Mouse (Mus musculus) ES-Bruce4 (cell line): ENCODE results near the gene Elobl. TPM values are rescaled to one million over a fixed set of nuclear protein-coding genes. Genes with fewer than 3 reads are reported as not detected.

Source experiments
- H3K27ac ChIP-seq: 2 replicates; pipeline ENCODE4 v1.5.1; 2012; ENCODE audit warnings: low read length, inconsistent platforms; ENCODE audit not compliant: insufficient read depth
- H3K27me3 ChIP-seq: 2 replicates; pipeline ENCODE4 v1.6.1; 2012; ENCODE audit warnings: mild to moderate bottlenecking, low read length, inconsistent platforms; ENCODE audit not compliant: control insufficient read depth, poor library complexity, insufficient read depth, severe bottlenecking
- H3K36me3 ChIP-seq: 2 replicates; pipeline ENCODE4 v1.6.1; 2012; ENCODE audit warnings: inconsistent platforms, mild to moderate bottlenecking, low read length, moderate library complexity; ENCODE audit not compliant: control insufficient read depth, poor library complexity, insufficient read depth, severe bottlenecking
- H3K4me1 ChIP-seq: one replicate; pipeline ENCODE4 v1.8.1; 2011; ENCODE audit warnings: low read length; ENCODE audit not compliant: control insufficient read depth, insufficient read depth
- H3K4me3 ChIP-seq: 2 replicates; pipeline ENCODE4 v1.5.1; 2011; ENCODE audit warnings: low read depth, mild to moderate bottlenecking, low read length
- H3K9ac ChIP-seq: 2 replicates; pipeline ENCODE4 v1.6.1; 2012; ENCODE audit warnings: low read depth, mild to moderate bottlenecking, inconsistent platforms; ENCODE audit not compliant: poor library complexity, severe bottlenecking
- H3K9me3 ChIP-seq: replicated peaks from 2 replicates; pipeline ENCODE4 v1.6.1; 2012; ENCODE audit warnings: mild to moderate bottlenecking, low read length, inconsistent platforms; ENCODE audit not compliant: control insufficient read depth, poor library complexity, insufficient read depth, severe bottlenecking
- CTCF ChIP-seq: IDR thresholded peaks from one replicate; pipeline ENCODE4 v1.8.1; 2011; ENCODE audit warnings: low read depth, low read length
- EP300 ChIP-seq: IDR thresholded peaks from 2 replicates; pipeline ENCODE4 v1.6.1; 2011; ENCODE audit warnings: low read depth, low read length; ENCODE audit not compliant: insufficient read depth
- POLR2A ChIP-seq: IDR thresholded peaks from one replicate; pipeline ENCODE4 v1.8.1; 2011; ENCODE audit warnings: low read length; ENCODE audit not compliant: insufficient read depth
- polyA plus RNA-seq: library from polyadenylated mRNA; stranded (reverse); fragments of >200 nt; gene quantifications from 2 replicates; pipeline ENCODE4 v1.2.4, GENCODE M21; 2011; ENCODE audit warnings: low read depth; ENCODE audit not compliant: missing spikeins, insufficient read depth, insufficient read length

Gene Elobl
- polyA plus RNA-seq, 1 experiment: 13.8 TPM

- no peaks in the 10 kb centered on the region for H3K36me3 ChIP-seq
- no peak overlapping the region for H3K9ac ChIP-seq
- H3K27ac ChIP-seq: no peak overlapping the region
- TF ChIP-seq EP300 (no peak), POLR2A (no peak)
- no peaks in the 10 kb centered on the region for H3K27me3 ChIP-seq
- H3K4me1 ChIP-seq: no peaks in the 10 kb centered on the region
- H3K9me3 ChIP-seq: no peaks in the 10 kb centered on the region
- H3K4me3 ChIP-seq: no peak overlapping the region
Measured at GRCm38 (mm10) chr11:88958851-88959250, 7.9 kb downstream of the Elobl start.

GRCm38 (mm10) chr11:88955217-88955969 is 11.3 kb downstream of the Elobl start, which contains the start of gene Scpep1:
Scpep1 (minus strand) TSS chr11:88955465.
- TF ChIP-seq EP300 (peak; percentile 76), POLR2A (peak; percentile 92), CTCF (peak; percentile 67)
- H3K36me3 ChIP-seq: peaks cover 16% of the 10 kb centered on the region
- H3K27me3 ChIP-seq: no peaks in the 10 kb centered on the region
- no peaks in the 10 kb centered on the region for H3K9me3 ChIP-seq
- peak within 1 kb of the TSS; percentile 78 for H3K9ac ChIP-seq
- peak within 1 kb of the TSS; percentile 87 for H3K4me3 ChIP-seq
- H3K4me1 ChIP-seq: peaks cover 2% of the 10 kb centered on the region
- H3K27ac ChIP-seq: peak within 1 kb of the TSS; percentile 83

DNA sequence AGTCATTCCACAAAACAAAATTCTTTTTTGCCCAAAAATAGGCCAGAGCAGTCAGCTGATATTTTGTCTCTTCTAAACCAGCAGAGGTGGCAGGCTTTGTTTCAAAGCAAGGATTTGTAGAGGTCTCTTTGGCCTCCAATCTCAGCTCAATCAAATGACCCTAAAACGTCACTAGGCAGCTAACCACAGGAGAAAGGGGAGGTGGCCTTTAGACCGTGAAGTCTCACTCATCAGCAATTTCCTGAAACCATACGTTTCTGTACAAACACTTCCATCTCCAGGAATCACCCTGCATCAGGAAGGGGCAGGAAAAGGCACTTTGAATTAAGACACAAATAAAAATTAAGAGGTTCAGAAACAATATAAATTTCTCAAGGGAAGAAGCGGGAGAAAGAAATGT is 11.9 kb downstream of the Elobl start:
- Histone ChIP-seq H3K4me3 (peak overlapping the region; percentile 87), H3K27me3 (no peaks in the 10 kb centered on the region), H3K9ac (peak overlapping the region; percentile 78), H3K27ac (peak overlapping the region; percentile 83), H3K9me3 (no peaks in the 10 kb centered on the region), H3K36me3 (peaks cover 16% of the 10 kb centered on the region), H3K4me1 (peaks cover 2% of the 10 kb centered on the region)
- TF ChIP-seq EP300 (no peak), CTCF (no peak), POLR2A (no peak)

GRCm38 (mm10) chr11:88953582-88953981 is 13.1 kb downstream of the Elobl start:
- Histone ChIP-seq H3K36me3 (peaks cover 21% of the 10 kb centered on the region), H3K27ac (no peak overlapping the region), H3K4me3 (no peak overlapping the region), H3K9me3 (no peaks in the 10 kb centered on the region), H3K27me3 (no peaks in the 10 kb centered on the region), H3K4me1 (peaks cover 2% of the 10 kb centered on the region), H3K9ac (peak overlapping the region; percentile 55)
- no peak for TF ChIP-seq EP300
- TF ChIP-seq POLR2A: no peak
- TF ChIP-seq CTCF: no peak

GRCm38 (mm10) chr11:88952117-88952516 is 14.6 kb downstream of the Elobl start:
- H3K36me3 ChIP-seq: peaks cover 22% of the 10 kb centered on the region
- H3K9me3 ChIP-seq: no peaks in the 10 kb centered on the region
- peaks cover 2% of the 10 kb centered on the region for H3K4me1 ChIP-seq
- H3K9ac ChIP-seq: 0 out of 2 replicates have a peak overlapping the region, but pooled peaks have one; percentile 7
- H3K27ac ChIP-seq: peak overlapping the region; percentile 51
- H3K27me3 ChIP-seq: no peaks in the 10 kb centered on the region
- peak overlapping the region; percentile 22 for H3K4me3 ChIP-seq
- TF ChIP-seq POLR2A (no peak), EP300 (no peak), CTCF (no peak)

DNA sequence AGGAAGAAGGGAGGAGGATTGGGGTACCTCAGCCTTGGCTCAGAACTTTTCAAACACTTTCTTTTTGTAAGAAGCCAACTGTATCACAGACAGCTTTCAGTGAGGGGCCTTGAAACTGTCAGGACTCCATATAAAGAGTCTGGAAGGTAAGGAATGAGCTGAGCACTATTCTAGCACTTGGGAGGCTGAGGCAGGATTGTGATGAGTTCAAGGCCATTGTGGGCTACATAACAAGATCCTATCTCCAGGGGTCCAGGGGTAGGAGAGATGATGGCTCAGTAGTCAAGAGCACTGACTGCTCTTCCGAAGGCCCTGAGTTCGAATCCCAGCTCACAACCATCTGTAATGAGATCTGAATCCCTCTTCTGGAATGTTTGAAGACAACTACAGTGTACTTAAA is 15.2 kb downstream of the Elobl start:
- H3K9me3 ChIP-seq: no peaks in the 10 kb centered on the region
- peaks cover 3% of the 10 kb centered on the region for H3K4me1 ChIP-seq
- 0 out of 2 replicates have a peak overlapping the region, but pooled peaks have one; percentile 7 for H3K9ac ChIP-seq
- no peak for TF ChIP-seq EP300
- TF ChIP-seq CTCF: no peak
- TF ChIP-seq POLR2A: no peak
- H3K27me3 ChIP-seq: no peaks in the 10 kb centered on the region
- H3K4me3 ChIP-seq: no peak overlapping the region
- H3K36me3 ChIP-seq: peaks cover 25% of the 10 kb centered on the region
- peak overlapping the region; percentile 99 for H3K27ac ChIP-seq
